Mouse (Mus musculus): ENCODE measurements around the gene Sept9.

Gene Sept9

DNA sequence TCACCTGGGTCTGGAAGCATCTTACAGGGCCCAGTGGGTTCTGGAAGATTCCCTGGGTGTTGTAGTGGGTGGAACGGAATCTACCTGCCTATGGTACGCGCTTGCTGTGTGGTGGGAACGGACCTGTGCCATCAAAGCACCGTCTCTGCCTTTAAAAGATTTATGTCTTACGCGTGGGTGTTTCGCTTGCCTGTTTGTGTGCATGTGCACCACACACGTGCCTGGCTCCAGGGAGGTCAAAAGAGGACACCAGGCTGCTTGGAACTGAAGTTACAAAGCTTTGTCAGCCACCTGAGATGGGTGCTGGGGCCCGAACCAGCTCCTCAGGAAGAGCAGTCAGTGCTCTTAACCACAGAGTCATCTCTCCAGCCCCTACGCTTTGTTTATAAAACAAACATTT lies 209.9 kb downstream of the Sept9 start:
- in situ Hi-C loops (cut with MboI, MseI) = loop anchor here in 1 of 2 experiments (10.0 kb wide), 1 partner anchor 405 kb away; no protein-coding TSS in a partner anchor

DNA sequence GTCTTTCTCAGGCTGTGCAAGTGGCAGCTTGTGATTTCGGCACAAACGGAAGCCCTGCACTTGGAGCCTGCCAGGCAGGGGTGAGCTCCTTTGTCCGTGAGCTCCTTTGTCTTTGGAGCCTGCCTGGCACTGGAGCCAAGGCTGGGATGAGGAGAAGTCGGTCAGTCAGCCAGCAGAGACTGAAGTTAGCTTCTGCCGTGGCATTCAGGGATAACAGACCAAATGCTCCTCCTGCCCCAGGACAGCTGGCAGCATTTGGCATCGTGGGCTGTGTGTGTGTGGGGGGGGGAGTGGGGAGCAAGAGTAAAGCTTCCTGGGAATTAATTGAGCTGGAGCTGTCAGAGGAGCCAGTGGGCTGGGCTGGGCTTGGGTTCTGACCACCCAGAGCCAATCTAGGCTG lies 210.6 kb downstream of the Sept9 start:
- in situ Hi-C loops (cut with MboI, MseI) = no loop called here

DNA sequence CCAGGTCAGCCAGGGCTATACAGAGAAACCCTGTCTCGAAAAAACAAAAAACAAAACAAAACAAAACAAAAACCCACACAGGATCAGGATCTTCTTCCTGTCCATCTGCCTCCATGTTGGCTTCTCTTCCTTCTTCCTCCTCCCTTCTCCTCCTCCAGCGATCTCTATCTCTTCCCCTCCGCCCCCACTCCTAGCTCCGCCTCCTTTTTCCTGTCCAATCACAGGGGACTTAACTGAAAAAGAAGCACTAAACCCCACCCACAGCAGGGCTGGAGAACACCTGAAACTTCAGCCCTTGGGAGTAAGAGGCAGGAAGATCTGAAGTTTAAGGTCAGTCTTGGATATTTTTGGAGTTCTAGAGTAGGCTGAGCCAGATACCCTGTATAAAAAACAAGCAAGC lies 212.2 kb downstream of the Sept9 start:
- in situ Hi-C loops (cut with MboI, MseI) = no loop called here
